Mouse (Mus musculus) frontal cortex, postnatal 36 days (tissue): Measurements from ENCODE around the gene Ppia.
"Not testable (repeated sequence)": the region's sequence is repeated elsewhere in the genome, so short reads cannot be mapped to it uniquely, and the experiment has no call there.

Experiments
- DNase-seq, 2 experiments: peaks; one replicate each; pipeline ENCODE4 v3.0.0; 2022; ENCODE audit warnings: low spot score in 2 of 2

Ppia gene

DNA sequence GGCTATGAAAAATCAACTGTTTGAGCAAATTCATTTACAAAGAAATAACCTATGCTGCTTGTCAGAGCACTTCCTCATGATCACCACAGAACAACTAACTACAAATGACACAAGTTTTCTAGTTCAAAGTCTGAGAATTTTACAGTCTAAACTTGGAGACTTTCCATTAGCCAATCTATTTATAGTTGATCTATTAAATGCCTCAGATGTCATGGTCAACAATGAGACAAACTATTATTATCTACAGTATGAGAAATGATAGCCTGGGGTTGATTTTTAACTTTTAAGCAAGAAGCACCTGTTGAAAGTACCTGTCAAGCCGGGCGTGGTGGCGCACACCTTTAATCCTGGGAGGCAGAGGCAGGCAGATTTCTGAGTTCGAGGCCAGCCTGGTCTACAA, 27.3 kb downstream of the Ppia start:
- DNase-seq, result no peak

DNA sequence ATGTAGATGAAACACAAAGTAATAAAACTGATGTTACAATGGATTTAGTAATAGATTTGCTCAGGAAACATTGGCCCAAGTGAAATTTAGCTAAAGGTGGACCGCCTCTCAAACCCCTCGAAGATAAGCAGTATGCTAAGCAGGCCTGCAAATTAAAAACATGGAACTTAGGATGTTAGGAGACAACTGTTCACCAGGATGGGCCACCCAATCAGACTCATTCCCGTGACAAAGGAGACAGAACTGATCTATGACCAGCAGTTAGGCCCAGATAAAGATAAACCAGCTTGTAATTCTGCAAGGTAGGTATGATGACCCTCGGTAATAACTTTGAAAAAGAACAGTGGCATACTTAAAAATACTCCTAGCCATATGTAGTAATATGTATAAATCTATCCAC, 27.9 kb downstream of the Ppia start:
- DNase-seq, result no peak

DNA sequence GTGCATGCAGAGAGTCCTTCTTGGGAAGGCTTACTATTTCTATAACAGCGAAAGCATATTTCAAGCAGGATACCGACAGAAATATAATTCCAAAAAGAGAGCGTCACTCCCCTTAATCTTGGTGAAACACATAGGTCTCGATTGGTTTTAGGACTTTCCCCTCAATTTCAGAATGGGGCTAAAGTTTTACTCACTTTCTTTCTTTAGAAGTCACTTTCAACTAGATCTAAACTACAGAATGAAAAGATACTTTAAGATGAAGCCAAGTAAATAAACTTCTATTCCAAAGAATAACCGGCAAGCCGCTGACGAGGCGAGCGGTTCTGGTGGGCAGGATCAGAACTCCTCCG, 28.5 kb downstream of the Ppia start:
- DNase-seq, result no peak

DNA sequence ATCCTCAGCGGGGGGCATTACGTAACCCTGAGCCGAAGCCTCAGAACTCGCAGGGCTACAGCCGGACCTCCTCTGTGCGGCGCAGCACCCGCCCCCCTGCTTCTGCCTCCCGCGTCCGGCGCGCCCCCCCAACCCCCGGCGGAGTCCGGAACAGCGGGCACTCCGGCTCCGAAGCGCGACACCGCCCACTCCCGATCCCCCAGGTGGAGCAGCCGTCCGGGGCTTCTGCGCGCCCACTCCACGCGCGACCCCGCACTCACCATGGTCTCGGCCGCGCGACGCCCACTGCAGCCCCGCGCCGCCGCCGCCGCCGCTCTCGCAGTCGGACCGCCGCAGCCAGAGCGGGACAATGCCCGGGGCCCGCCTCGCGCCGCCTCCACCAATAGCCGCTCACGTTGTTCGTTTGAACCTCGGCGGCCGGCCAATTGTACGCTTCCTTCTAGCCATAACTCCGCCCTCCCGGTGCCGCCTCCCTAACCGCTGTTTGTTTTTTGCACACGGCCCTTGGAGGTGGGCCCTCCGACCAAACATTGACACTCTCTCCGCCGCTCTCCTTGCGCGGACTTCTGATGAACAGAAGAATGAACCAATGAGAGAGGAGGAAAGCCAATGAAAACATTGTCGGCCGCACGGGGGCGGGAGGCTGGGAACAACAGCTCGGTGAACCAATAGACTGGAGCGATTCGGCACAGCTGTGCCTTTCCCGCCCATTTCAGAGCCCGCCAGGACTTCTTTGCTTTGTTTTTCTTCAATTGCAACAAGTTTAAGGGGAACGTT, 29.0 kb downstream of the Ppia start, which contains the start of gene H2afv:
TSS of gene H2afv (minus strand) at position 367 of the 777 bp plus-strand sequence.
- DNase-seq, result peak; percentile 100

DNA sequence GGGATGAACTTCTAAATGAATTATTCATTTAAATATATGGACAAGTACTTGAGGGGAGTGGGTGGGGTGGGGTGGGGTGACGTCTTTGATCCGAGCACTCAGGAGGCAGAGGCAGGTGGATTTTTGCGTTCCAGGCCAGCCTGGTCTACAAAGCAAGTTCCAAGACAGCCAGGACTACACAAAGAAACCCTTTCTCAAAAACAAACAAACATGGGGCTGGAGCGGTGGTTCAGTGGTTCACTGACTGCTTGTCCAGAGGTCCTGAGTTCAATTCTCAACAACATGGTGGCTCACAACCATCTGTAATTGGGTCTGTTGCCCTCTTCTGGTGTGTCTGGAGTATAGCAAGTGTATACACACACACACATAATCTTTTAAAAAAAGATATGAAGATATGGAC, 30.2 kb downstream of the Ppia start:
- DNase-seq, result no peak

DNA sequence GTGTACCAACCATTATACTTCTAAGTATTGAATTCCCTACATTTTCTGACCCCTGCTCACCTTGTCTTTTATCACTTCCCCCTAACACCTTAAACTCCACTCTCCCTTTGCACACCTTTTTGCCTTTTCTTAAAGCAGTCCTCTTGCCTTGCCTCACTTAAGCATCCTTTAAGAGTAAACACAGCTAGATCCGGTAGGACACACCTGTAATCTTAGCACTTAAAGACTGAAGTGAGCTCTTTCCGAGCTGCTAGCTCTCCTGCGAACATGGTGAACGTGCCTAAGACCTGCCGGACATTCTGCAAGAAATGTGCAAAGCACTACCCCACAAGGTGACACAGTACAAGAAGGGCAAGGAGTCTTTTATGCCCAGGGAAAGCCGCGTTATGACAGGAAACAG, 30.7 kb downstream of the Ppia start:
- no peak for DNase-seq

DNA sequence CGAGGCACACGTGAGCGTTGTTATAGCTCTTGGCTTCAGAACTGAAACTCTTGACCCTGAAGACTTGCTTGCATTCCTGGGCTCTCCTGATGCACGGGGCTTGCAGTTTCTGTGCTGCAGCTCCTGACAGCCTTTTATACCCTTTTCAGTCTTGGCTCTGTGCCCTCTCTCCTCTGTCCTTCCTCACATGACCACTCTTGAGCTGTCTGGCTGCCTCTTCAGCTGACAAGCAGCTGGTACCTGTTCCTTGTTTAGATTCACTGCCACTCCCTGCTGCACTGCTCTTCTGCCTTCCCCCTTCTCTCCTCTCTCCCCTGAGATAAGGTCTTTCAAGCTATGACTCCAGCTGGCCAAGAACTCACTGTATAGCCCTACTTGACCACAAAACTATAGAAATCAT, 32.2 kb downstream of the Ppia start:
- no peak for DNase-seq

DNA sequence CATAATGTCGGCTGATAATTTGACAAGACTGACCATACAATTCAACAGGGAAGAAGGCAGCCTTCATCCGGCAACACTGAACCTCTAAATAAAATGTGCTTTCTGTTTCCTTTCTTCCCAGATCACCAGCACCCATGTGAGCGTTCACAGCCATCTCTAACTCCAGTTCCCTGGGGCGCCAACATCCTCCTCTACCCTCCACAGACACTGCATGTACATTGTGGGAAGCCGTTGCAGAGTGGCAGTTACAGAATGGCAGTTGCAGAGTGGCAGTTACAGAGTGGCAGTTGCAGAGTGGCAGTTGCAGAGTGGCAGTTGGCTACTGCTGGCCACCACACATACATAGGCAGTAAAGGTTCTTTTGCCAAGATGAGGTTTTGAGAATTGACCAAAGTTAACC, 32.9 kb downstream of the Ppia start:
- DNase-seq, result not testable (repeated sequence)

DNA sequence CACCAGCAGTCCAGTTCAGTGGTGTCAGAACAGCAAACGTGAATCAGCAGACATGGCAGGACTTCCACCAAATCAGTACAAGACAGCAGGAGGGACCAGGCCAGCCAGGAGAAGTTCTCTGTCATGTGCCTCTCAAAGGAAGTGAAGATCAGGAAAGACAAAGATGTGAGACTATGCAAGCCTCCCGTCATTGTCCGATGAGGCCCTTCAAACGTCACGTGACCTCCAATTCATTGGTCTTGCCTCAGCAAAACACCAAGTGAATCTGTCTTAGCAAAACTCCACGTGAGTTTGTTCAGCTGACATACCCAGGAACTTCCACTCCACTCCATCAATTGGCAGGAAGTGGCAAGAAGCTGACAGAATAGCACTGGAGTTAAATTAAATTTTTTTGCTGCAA, 40.8 kb downstream of the Ppia start:
- DNase-seq, result no peak

DNA sequence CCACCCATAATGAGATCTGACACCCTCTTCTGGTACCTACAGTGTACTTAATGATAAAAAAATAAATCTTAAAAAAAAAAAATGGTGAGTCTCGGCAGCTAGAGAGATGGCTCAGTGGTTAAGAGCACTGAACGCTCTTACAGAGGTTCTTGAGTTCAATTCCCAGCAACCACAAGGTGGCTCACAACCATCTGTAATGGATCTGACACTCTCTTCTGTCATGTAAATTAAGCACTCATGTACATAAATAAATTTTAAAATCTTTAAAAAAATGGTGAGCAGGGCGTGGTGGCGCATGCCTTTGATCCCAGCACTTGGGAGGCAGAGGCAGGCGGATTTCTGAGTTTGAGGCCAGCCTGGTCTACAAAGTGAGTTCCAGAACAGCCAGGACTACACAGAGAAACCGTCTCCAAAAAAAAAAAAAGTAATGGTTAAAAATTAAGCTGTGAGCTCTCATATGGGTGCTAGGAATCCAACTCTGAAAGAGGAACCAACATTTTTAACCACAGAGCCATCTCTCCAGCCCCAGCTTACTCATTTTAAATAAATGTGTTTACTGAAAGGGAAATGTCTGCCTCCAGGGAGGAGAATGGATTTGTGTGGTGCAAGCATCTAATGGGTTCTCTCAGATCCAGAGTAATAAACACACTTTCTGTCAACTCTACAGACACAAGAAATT, 48.1 kb downstream of the Ppia start:
- no peak for DNase-seq

DNA sequence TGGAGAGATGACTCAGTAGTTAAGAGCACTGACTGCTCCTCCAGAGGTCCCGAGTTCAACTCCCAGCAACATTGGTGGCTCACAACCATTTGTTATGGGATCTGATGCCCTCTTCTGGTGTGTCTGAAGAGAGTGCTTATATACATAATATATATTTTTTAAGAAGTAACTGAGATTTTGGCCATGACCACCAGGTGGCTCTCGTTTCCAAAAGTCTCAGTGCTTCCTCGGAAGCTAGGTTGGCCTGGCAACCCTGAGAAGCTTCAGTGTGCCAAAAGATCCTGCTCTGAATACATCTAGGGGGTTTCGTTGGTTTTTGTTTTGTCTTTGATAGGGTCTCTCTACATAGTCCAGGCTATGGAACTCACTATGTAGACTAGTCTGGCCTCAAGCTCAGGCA, 49.9 kb downstream of the Ppia start:
- DNase-seq, result peak; percentile 60 to 74

DNA sequence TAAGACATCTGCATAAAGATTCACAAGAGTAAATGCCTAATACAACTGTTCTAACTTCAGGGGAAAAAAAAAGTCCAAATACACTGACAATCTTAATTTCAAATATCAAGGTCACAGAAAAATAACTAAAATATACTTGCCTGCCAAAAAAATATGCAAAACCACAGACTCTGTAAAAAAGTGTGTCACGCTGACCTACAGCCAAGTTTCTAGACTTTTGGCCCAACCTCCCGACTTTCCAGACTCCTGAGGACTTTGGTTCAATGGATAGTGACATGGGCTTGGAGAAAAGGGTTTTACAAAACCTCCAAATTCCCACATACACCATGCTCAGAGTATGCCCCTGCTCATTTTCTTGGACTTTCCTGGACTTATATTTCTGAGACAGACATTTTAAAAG, 53.3 kb downstream of the Ppia start:
- DNase-seq, result no peak
